Comparison of ENCODE assay signal across 8 mouse cellular contexts in genomic region chr13:67108194-67108820, GRCm38 (mm10). TPM values are rescaled to one million over a fixed set of nuclear protein-coding genes. Genes with fewer than 3 reads are reported as not detected.
DNase-seq lines count a peak whose midpoint lies in the region; ATAC-seq and TF ChIP-seq lines count a peak whose summit lies in the region.

Gm28557 (minus strand) TSS chr13:67108604.

- H3K9me3 ChIP-seq in kidney, embryonic 14.5 days (ENCODE audit: control insufficient read depth, low read length) = peaks cover 4% of the 10 kb centered on the region; the same call in 1 of the 2 replicates
- H3K9me3 ChIP-seq in limb, embryonic 15.5 days = no peaks in the 10 kb centered on the region; the same call in 1 of the 2 replicates

- no peak for TF ChIP-seq POLR2A in bone marrow macrophage, adult 2 months (IDR thresholded peaks at IDR 0.05; ENCODE audit: borderline replicate concordance, low read depth, low read length)
- TF ChIP-seq POLR2A in embryonic fibroblast, embryonic 13.5 days (IDR thresholded peaks at IDR 0.05; ENCODE audit: low read depth, low read length) = peak; percentile 92

- peak within 1 kb of the TSS; percentile 77 for H3K4me2 ChIP-seq in kidney, embryonic 14.5 days (replicated peaks; ENCODE audit: low read depth, low read length)
- peak within 1 kb of the TSS; percentile 76 for H3K4me2 ChIP-seq in limb, embryonic 15.5 days

- peak within 1 kb of the TSS; percentile 72 for H3K27ac ChIP-seq in bone marrow macrophage, adult 2 months (ENCODE audit: insufficient read depth, low read depth, low read length)
- H3K27ac ChIP-seq in embryonic fibroblast, embryonic 13.5 days (ENCODE audit: insufficient read depth, low read length) = peak within 1 kb of the TSS; percentile 91
- H3K27ac ChIP-seq in kidney, embryonic 14.5 days (ENCODE audit: low read depth, low read length) = peak within 1 kb of the TSS; percentile 83
- peak within 1 kb of the TSS; percentile 95 for H3K27ac ChIP-seq in limb, embryonic 15.5 days

- H3K4me3 ChIP-seq in bone marrow macrophage, adult 2 months (ENCODE audit: insufficient read depth, low read length) = peak within 1 kb of the TSS; percentile 74
- peak within 1 kb of the TSS; percentile 74 for H3K4me3 ChIP-seq in embryonic fibroblast, embryonic 13.5 days (ENCODE audit: insufficient read depth, low read length)
- peak within 1 kb of the TSS; percentile 64 for H3K4me3 ChIP-seq in kidney, embryonic 14.5 days (ENCODE audit: low read length)
- H3K4me3 ChIP-seq in limb, embryonic 15.5 days = peak within 1 kb of the TSS; percentile 67

- ATAC-seq in kidney, embryonic 14.5 days (ENCODE audit: low FRiP score, low TSS enrichment) = peak; percentile 99
- peak; percentile 96 for ATAC-seq in limb, embryonic 15.5 days (ENCODE audit: insufficient number of reproducible peaks, low FRiP score, low TSS enrichment, low read depth)

- H3K9ac ChIP-seq in kidney, embryonic 14.5 days (ENCODE audit: low read depth, low read length) = peak within 1 kb of the TSS; percentile 73
- H3K9ac ChIP-seq in limb, embryonic 15.5 days = peak within 1 kb of the TSS; percentile 81

- 0 out of 2 replicates have a peak, but pooled peaks cover 3% of the 10 kb centered on the region for H3K36me3 ChIP-seq in kidney, embryonic 14.5 days (ENCODE audit: control insufficient read depth, insufficient read depth, low read length)
- H3K36me3 ChIP-seq in limb, embryonic 15.5 days = peaks cover 9% of the 10 kb centered on the region

- peaks cover 5% of the 10 kb centered on the region; the same call in 1 of the 2 replicates for H3K4me1 ChIP-seq in bone marrow macrophage, adult 2 months (ENCODE audit: control insufficient read depth, insufficient read depth, low read length)
- peaks cover 8% of the 10 kb centered on the region; the same call in 1 of the 2 replicates for H3K4me1 ChIP-seq in embryonic fibroblast, embryonic 13.5 days (ENCODE audit: control insufficient read depth, insufficient read depth, low read length)
- H3K4me1 ChIP-seq in kidney, embryonic 14.5 days (ENCODE audit: control insufficient read depth, insufficient read depth, low read length) = peaks cover 5% of the 10 kb centered on the region
- peaks cover 9% of the 10 kb centered on the region for H3K4me1 ChIP-seq in limb, embryonic 15.5 days

- peak; percentile 86 to 90 for DNase-seq in B cell, adult 2 months
- DNase-seq in heart, adult 9 months (ENCODE audit: low spot score in 2 of 2) = peak; percentile 95 to 97
- DNase-seq in monocyte, adult 2 months (ENCODE audit: low read depth in 1 of 2, low spot score in 2 of 2) = peak; percentile 68 to 75
- DNase-seq in spleen, postnatal 36 days (ENCODE audit: low spot score in 2 of 2) = peak; percentile 92 to 95

- H3K27me3 ChIP-seq in kidney, embryonic 14.5 days (ENCODE audit: control insufficient read depth, insufficient read depth, low read length) = no peaks in the 10 kb centered on the region
- no peaks in the 10 kb centered on the region for H3K27me3 ChIP-seq in limb, embryonic 15.5 days

- TF ChIP-seq CTCF in bone marrow macrophage, adult 2 months (IDR thresholded peaks at IDR 0.05; ENCODE audit: low read depth, low read length) = no peak
- TF ChIP-seq CTCF in embryonic fibroblast, embryonic 13.5 days (IDR thresholded peaks at IDR 0.05; ENCODE audit: borderline replicate concordance, insufficient read depth, low read length) = 0 out of 2 replicates have a peak, but pooled peaks have one; percentile 13

- under 1% methylated on average over 17 of the region's 17 CpGs for WGBS in kidney, embryonic 14.5 days
- WGBS in limb, embryonic 15.5 days = 0% methylated on average over 17 of the region's 17 CpGs

RNA-seq across cellular contexts. Expression of gene Gm28557, which starts in this region (rescaled TPM):
- 6.2 and 7.1 TPM in 2 replicates for polyA plus RNA-seq in bone marrow macrophage, adult 2 months (2012; ENCODE audit: insufficient read depth, insufficient read length, missing spikeins)
- 1.8 and 5.3 TPM in 2 replicates for polyA plus RNA-seq in embryonic fibroblast, embryonic 13.5 days (2011; ENCODE audit: insufficient read length, low read depth, missing spikeins)
- polyA plus RNA-seq in kidney, embryonic 14.5 days (2014; fragmentation: Nextera tagmentation; extraction: Ambion mirVana) = 3.3 and 4.6 TPM in 2 replicates
- 2.5 and 3.0 TPM in 2 replicates for polyA plus RNA-seq in limb, embryonic 15.5 days (2015; fragmentation: Nextera tagmentation; extraction: Ambion mirVana)

Comparison
In these comparisons a context has a peak if more than half of its experiments do, and no peak if none do; other contexts are left out.
1. Peak in every context shown above with its lines: DNase-seq, ATAC-seq, H3K4me3 ChIP-seq and H3K27ac ChIP-seq.